Mouse (Mus musculus) megakaryocyte, embryonic 14.5 days (primary cell): ENCODE data around the gene Gm12216. TPM values are rescaled to one million over a fixed set of nuclear protein-coding genes. Genes with fewer than 3 reads are reported as not detected.
A peak's percentile ranks its signal among the peaks of the same experiment; 100 is the strongest.

ENCODE experiments used
- H3K27me3 ChIP-seq: replicated peaks from 2 replicates; pipeline ENCODE3; 2012; ENCODE audit warnings: inconsistent platforms
- H3K36me3 ChIP-seq: replicated peaks from 2 replicates; pipeline ENCODE3; 2012; ENCODE audit warnings: low read length, inconsistent platforms, mixed read lengths
- H3K4me1 ChIP-seq: 2 replicates; pipeline ENCODE4 v1.6.1; 2012; ENCODE audit warnings: inconsistent platforms
- H3K4me3 ChIP-seq: replicated peaks from 2 replicates; pipeline ENCODE3; 2012; ENCODE audit warnings: moderate library complexity, mild to moderate bottlenecking, inconsistent platforms
- H3K9me3 ChIP-seq: 2 replicates; pipeline ENCODE4 v1.6.1; 2012; ENCODE audit warnings: inconsistent platforms
- FLI1 ChIP-seq: IDR thresholded peaks from 2 replicates; pipeline ENCODE4 v1.6.1; 2012; ENCODE audit warnings: low read length, inconsistent platforms, mixed read lengths
- GATA1 ChIP-seq: IDR thresholded peaks from 3 replicates; pipeline ENCODE4 v1.6.1; 2012; ENCODE audit warnings: mixed read lengths, low read length, inconsistent platforms, borderline replicate concordance
- polyA plus RNA-seq: library from polyadenylated mRNA; stranded (reverse); fragments of >175 nt; gene quantifications from 2 replicates; pipeline ENCODE4 v1.2.3, GENCODE M21; 2012; ENCODE audit warnings: low replicate concordance; ENCODE audit not compliant: insufficient read depth

Gene Gm12216
- polyA plus RNA-seq, 1 experiment = not detected

DNA sequence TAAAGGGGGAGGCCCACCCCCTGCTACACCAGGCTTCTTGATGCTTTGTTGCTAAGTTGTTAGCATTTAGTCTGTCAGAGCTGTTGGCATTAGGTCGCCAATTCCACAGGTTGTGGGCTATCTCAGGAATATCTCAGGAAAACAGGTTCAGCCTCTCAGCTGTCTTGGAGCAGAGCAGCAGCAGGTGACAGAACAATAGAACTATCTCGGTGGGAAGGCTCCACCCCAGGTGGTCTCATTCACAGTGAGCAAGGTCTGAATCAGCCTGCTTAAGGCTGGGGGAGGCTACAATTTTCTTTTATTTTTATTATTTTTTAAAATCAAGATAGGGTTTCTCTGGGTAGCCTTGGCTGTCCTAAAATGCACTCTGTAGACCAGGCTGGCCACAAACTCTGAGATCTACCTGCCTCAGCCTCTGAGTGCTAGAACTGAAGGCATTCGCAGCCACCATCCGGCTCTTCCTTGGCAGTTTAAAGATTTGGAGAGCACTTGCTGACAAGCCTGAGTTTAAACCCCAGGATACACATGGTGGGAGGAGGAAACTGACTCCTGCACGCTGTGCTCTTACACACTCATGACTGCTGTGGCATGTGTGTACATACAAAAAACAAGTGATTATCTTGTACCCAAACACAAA is 109.2 kb downstream of the Gm12216 start:
- peaks cover 4% of the 10 kb centered on the region for H3K27me3 ChIP-seq
- H3K4me3 ChIP-seq = no peak overlapping the region
- H3K4me1 ChIP-seq = peaks cover 22% of the 10 kb centered on the region
- H3K9me3 ChIP-seq = peaks cover 14% of the 10 kb centered on the region
- TF ChIP-seq FLI1 = no peak
- no peak for TF ChIP-seq GATA1
- no peaks in the 10 kb centered on the region for H3K36me3 ChIP-seq

DNA sequence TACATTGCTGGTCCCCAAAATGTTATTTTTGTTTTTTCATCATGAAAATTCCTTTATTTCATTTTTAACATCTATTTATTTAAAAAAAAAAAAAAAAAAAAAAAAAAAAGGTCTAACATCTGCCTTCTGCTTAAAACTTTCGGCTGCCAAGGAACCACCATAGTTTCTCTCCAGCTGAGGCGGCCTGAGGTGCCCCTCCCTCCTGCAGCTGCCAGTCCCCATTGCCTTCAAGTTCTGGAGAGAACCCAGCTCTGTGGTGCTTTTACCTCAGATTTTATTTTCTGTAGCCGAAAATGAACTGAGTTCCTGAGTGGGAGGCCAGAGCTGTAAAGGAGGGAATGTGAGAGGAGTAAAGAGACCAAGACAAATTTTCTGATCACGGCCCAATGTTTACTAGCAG is 109.8 kb downstream of the Gm12216 start:
- H3K9me3 ChIP-seq = peaks cover 14% of the 10 kb centered on the region
- TF ChIP-seq GATA1 = no peak
- TF ChIP-seq FLI1 = no peak
- peaks cover 7% of the 10 kb centered on the region for H3K27me3 ChIP-seq
- no peaks in the 10 kb centered on the region for H3K36me3 ChIP-seq
- H3K4me3 ChIP-seq = no peak overlapping the region
- H3K4me1 ChIP-seq = peaks cover 22% of the 10 kb centered on the region

GRCm38 (mm10) chr11:53748614-53749013 is 110.4 kb downstream of the Gm12216 start:
- Histone ChIP-seq H3K4me3 (no peak overlapping the region), H3K27me3 (peaks cover 9% of the 10 kb centered on the region), H3K9me3 (peaks cover 14% of the 10 kb centered on the region), H3K4me1 (peaks cover 22% of the 10 kb centered on the region), H3K36me3 (no peaks in the 10 kb centered on the region)
- TF ChIP-seq FLI1 (no peak), GATA1 (no peak)

DNA sequence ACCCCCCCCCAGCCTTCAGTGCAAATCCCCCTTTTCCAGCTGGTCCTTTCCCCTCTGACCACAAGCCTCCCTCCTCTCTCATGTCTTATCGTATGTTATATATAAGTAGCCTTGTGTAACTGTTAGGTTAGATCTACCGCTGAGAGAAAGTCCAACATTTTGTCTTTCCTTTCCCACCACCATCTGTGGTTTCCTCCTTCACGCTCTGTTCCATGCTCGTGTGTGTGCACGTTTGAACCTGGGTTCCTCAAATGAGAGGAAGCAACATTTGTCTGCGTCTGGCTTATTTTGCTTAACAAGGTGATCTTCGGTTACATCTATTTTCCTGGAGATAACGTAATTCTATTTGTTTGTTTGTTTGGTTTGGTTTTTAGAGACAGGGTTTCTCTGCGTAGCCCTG is 111.1 kb downstream of the Gm12216 start:
- Histone ChIP-seq H3K4me1 (peaks cover 22% of the 10 kb centered on the region), H3K9me3 (peaks cover 7% of the 10 kb centered on the region)
- no peak for TF ChIP-seq GATA1
- TF ChIP-seq FLI1 = no peak

DNA sequence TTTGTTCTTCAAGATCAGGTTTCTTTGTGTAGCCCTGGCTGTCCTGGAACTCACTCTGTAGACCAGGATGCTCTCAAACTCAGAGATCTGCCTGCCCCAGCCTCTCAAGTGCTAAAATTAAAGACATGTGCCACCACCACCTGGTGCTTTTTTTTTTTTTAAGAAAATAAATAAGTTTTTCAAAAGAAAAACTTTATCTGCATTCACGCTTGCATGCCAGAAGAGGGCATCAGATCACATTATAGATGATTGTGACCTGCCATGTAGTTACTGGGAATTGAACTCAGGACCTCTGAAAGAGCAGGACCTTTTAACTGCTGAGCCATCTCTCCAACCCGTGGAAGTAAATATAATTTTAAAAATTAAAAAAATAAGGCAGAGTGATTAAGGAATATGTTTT is 113.8 kb downstream of the Gm12216 start:
- Histone ChIP-seq H3K27me3 (peaks cover 4% of the 10 kb centered on the region), H3K9me3 (no peaks in the 10 kb centered on the region), H3K4me1 (peaks cover 26% of the 10 kb centered on the region), H3K4me3 (no peak overlapping the region), H3K36me3 (no peaks in the 10 kb centered on the region)
- TF ChIP-seq FLI1 (no peak), GATA1 (no peak)

More for the DNA sequence above, 111.1 kb downstream of the Gm12216 start:
- no peaks in the 10 kb centered on the region for H3K36me3 ChIP-seq
- H3K4me3 ChIP-seq = no peak overlapping the region
- peaks cover 7% of the 10 kb centered on the region for H3K27me3 ChIP-seq

DNA sequence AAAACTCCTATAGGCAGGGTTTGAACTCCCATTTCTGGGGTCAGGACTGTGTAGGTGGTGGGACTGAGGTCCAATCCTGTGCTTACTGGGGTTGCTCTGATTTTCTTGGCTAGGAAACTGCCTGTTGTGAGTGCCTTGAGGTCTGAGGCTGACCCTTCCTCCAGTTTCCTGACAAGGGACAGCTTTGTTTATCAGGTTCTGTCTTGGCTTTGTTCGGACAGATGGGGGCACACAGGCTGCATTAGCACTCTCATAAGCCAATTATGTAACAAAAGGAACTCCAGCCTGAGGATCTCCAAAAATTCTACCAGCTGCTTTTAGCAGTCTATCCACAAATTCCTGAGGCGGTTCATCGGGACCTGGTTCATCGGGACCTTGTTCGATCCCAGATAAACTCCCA is 116.7 kb downstream of the Gm12216 start:
- no peak for TF ChIP-seq GATA1
- no peak for TF ChIP-seq FLI1
- no peaks in the 10 kb centered on the region for H3K36me3 ChIP-seq
- H3K4me1 ChIP-seq = peaks cover 13% of the 10 kb centered on the region
- peaks cover 4% of the 10 kb centered on the region for H3K27me3 ChIP-seq
- no peak overlapping the region for H3K4me3 ChIP-seq
- H3K9me3 ChIP-seq = no peaks in the 10 kb centered on the region

DNA sequence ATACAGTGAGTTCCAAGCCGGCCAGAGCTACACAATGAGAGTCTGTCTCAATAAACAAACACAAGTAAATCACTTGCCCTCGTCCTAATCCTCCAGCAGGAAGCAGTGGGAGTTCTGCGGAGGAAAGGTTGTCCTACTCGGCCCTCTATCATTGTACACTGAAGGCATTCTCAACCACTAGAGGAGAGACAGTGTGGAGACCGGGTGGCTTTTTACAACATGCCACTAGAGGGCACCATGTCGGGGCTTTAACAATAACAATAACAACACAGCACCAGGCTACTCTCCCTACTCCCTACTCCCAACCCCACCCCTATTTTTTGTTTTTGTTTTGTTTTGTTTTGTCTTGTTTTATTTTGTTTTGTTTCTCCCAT is 121.5 kb downstream of the Gm12216 start:
- Histone ChIP-seq H3K9me3 (no peaks in the 10 kb centered on the region), H3K36me3 (no peaks in the 10 kb centered on the region), H3K4me1 (peaks cover 31% of the 10 kb centered on the region), H3K27me3 (no peaks in the 10 kb centered on the region), H3K4me3 (no peak overlapping the region)
- TF ChIP-seq FLI1 (no peak), GATA1 (no peak)

DNA sequence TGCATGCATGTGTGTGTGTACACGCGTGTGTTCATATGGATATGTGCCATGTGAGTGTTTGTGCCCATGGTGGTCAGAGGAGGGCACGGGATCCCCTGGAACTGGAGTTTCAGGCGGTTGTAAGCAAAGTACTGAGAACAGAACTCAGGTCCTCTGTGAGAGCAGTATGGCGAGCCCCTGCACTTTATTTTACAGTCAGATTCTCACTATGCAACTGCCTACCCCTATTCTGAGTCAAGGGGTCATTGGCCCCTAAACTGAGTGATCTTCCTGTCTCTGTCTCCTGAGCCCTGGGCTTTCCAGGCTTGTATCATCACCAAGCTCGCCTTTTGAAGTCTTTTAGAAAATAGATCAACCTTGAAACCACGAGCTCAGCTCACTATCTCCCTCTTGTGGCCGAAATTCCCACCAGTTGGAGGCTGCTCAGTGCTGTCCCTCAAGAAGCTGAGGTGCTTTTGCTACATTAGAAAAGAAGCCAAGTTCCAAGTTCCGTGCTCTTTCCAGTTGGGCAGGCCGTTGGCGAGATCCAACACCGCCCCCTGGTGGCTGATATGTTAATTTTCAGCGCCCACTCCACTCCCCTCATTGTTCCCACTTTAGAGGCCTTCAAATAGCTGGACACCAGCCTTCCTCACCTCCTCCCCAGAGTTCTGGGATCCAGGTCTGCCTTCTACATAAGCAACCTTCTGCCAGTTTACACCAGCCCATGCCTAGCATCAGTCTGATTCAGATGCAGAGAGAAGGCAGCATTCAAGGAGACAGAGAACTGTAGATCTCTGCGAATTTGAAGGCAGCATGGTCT is 122.1 kb downstream of the Gm12216 start:
- no peaks in the 10 kb centered on the region for H3K27me3 ChIP-seq
- no peaks in the 10 kb centered on the region for H3K9me3 ChIP-seq
- H3K36me3 ChIP-seq = no peaks in the 10 kb centered on the region
- TF ChIP-seq FLI1 = no peak
- TF ChIP-seq GATA1 = no peak
- H3K4me1 ChIP-seq = peaks cover 33% of the 10 kb centered on the region
- peak overlapping the region; percentile 6 for H3K4me3 ChIP-seq

DNA sequence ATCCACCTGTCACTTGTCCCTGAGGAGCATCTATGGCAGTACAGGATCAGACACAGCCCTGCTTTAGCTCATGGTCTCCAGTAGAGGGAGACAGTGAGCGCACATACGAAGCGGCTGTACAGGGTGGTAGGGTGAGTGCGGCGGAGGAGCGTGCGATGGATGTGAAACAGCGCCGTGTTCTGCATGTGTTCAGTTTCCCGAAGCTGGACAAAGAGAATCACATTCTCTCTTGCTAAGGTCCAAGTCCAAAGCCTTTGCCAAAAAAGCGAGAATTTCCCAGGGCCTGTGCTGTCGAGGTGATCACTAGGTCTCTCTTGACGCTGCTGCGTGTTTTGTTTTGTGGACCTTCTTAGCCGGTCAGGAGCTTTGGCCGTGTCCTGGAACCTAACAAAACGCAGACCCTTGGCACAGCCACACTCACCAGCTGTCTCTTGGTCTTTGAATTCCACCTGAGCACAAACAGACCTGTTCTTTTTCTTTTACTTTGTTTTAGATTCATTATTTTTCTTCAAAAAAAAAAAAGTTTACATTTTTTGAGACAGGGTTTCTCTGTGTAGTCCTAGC is 123.3 kb downstream of the Gm12216 start:
- Histone ChIP-seq H3K9me3 (no peaks in the 10 kb centered on the region), H3K36me3 (no peaks in the 10 kb centered on the region), H3K4me1 (peaks cover 40% of the 10 kb centered on the region), H3K4me3 (peak overlapping the region; percentile 85), H3K27me3 (no peaks in the 10 kb centered on the region)
- TF ChIP-seq GATA1 (no peak), FLI1 (no peak)

GRCm38 (mm10) chr11:53734970-53735681 is 123.9 kb downstream of the Gm12216 start:
- Histone ChIP-seq H3K27me3 (no peaks in the 10 kb centered on the region), H3K4me3 (peak overlapping the region; percentile 85), H3K4me1 (peaks cover 40% of the 10 kb centered on the region), H3K9me3 (no peaks in the 10 kb centered on the region), H3K36me3 (no peaks in the 10 kb centered on the region)
- TF ChIP-seq FLI1 (no peak), GATA1 (no peak)
